Mouse (Mus musculus): ENCODE results near the gene Rusc2.

DNA sequence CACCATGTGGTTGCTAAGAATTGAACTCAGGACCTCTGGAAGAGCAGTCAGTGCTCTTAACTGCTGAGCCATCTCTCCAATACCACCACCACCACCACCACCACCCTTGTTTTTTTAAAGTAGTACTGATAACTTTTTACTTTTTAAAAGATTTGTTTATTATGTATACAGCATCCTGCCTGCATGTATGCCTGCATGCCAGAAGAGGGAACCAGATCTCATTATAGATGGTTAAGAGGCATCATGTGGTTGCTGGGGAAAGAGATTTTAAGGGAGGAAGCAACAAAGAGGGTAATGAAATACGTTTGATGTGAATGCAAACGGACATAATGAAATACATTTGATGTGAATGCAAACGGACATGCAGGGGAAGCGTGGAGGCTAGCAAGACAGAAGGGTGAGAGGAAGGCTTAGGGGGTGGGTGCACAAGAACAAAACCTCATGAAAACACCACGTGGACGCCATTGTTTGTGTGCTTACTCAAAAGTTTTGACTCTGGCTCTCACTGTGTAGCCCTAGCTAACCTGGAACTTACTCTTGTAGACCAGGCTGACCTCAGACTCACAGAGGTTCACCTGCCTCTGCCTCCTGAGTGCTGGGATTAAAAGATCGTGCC lies 40.4 kb upstream of the Rusc2 start:
- TF ChIP-seq POLR2A (IDR thresholded peaks at IDR 0.05; ENCODE audit: extremely low read depth, insufficient read depth, low read length) (no peak), CTCF (IDR thresholded peaks at IDR 0.05; ENCODE audit: low read depth, low read length) (no peak)
